Mouse (Mus musculus): ENCODE results near the gene Cntn6. TPM values are rescaled to one million over a fixed set of nuclear protein-coding genes. Genes with fewer than 3 reads are reported as not detected.

The Cntn6 gene
- 0.15 and 0.18 TPM in 2 replicates for polyA plus RNA-seq (2015; fragmentation: Nextera tagmentation; extraction: Ambion mirVana)

DNA sequence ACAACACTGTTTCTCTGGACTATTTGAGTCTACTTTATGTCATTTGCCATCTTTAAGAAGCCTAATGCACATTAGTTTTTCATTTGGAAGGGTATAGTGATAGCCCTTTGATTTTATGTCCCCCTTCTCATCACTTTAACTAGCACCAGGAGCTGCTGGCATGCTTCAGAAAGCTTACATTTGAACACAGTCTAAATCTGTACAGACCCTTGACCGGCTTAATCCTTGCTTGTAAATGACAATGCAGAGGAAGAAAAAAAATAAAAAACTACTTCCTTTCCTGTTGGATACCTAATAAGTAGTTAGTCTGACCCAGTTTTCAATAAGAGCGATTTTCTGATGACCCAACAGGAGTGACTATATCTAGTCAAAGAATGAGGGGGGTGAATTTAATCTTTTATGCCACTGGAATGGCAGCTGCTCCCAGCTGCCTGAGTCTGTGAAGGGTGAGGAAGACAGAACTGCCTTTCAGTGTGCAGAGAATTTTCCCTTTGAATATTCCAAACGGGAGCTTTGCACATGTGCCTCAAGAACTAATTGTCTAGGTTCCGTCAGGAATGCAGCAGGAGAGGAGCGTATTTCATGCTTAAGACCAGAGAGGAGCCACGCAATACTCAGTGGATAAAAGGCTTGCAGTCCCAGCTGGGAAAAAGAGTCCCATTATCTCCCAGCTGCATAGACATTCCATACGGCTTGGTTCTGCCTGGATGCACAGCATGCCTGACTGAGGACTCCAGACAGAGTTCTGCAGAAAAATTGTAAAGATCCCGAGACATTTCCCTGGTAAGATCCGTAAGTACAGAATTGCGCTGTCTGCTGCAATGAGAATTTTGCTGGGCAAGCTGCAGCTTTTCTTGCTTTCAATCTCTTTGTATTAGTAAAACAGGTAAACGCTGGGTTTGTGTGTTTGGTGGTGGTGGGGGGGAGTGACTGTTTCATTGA, at the start of gene Cntn6:
Gene Cntn6, plus strand, starts transcription at position 301 of the 942 bp plus-strand sequence.
- no peak within 1 kb of the TSS for H3K9ac ChIP-seq (ENCODE audit: low read length)
- H3K9me3 ChIP-seq (ENCODE audit: control insufficient read depth, low read length): no peaks in the 10 kb centered on the region
- 0 out of 2 replicates have a peak within 1 kb of the TSS, but pooled peaks have one; percentile 6 for H3K4me3 ChIP-seq (ENCODE audit: low read length)
- no peaks in the 10 kb centered on the region for H3K36me3 ChIP-seq (ENCODE audit: control insufficient read depth, insufficient read depth, low read length)
- no peaks in the 10 kb centered on the region for H3K27me3 ChIP-seq (ENCODE audit: control insufficient read depth, insufficient read depth, low read depth, low read length)
- 65% methylated on average over 11 of the region's 11 CpGs for WGBS
- H3K27ac ChIP-seq (ENCODE audit: low read length): no peak within 1 kb of the TSS
- no peaks in the 10 kb centered on the region for H3K4me1 ChIP-seq (replicated peaks; ENCODE audit: control insufficient read depth, insufficient read depth, low read length)
- 0 out of 2 replicates have a peak within 1 kb of the TSS, but pooled peaks have one; percentile 4 for H3K4me2 ChIP-seq (ENCODE audit: low read depth, low read length)
- ATAC-seq (ENCODE audit: low read depth): no peak

DNA sequence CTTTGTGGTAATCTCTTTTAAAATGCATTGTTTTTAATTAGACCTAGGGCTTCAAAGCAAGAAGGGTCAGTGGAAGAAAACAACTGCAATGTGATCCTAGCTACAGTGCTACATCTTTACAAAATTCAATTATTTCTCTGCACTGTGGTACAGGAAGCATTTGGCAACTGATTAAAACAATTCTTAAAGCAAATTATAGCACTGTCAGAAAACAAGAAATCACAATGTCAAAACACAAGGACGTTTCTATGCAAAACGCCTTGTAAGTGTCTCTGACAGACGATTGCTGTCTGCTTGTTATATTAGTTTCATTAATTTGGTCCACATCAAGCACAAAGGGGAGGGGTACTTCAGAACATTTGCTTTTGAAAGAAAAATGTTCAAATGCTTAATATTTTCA, 48.9 kb upstream of the Cntn6 start:
- Histone ChIP-seq H3K9me3 (ENCODE audit: control insufficient read depth, low read length) (no peaks in the 10 kb centered on the region), H3K9ac (ENCODE audit: low read length) (no peak overlapping the region), H3K27me3 (ENCODE audit: control insufficient read depth, insufficient read depth, low read depth, low read length) (no peaks in the 10 kb centered on the region), H3K4me2 (ENCODE audit: low read depth, low read length) (no peak overlapping the region), H3K36me3 (ENCODE audit: control insufficient read depth, insufficient read depth, low read length) (no peaks in the 10 kb centered on the region), H3K27ac (ENCODE audit: low read length) (no peak overlapping the region), H3K4me1 (replicated peaks; ENCODE audit: control insufficient read depth, insufficient read depth, low read length) (no peaks in the 10 kb centered on the region), H3K4me3 (ENCODE audit: low read length) (no peak overlapping the region)
- 47% methylated on average over 3 of the region's 3 CpGs for WGBS
- ATAC-seq (ENCODE audit: low read depth): no peak

DNA sequence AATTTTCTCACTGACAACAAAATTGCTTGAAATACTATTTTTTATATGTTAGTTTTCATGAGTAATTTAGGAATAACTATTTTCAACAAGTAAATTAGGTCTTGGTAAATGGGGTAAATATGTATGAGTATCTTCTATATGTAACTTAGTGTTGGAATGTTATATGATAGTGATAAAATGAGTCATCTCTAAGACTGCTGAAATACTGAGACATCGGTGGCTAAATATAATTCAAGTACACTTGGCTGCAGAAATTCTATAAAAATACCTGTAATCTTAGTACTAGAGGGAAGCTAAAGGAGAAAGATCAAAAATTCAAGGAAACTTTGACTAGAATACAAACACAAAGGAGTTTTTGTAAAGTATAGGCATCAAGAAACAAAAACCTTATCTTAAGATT, 21.9 kb upstream of the Cntn6 start:
- Histone ChIP-seq H3K9me3 (ENCODE audit: control insufficient read depth, low read length) (no peaks in the 10 kb centered on the region), H3K4me3 (ENCODE audit: low read length) (no peak overlapping the region), H3K27ac (ENCODE audit: low read length) (no peak overlapping the region), H3K27me3 (ENCODE audit: control insufficient read depth, insufficient read depth, low read depth, low read length) (no peaks in the 10 kb centered on the region), H3K9ac (ENCODE audit: low read length) (no peak overlapping the region), H3K4me1 (replicated peaks; ENCODE audit: control insufficient read depth, insufficient read depth, low read length) (no peaks in the 10 kb centered on the region), H3K4me2 (ENCODE audit: low read depth, low read length) (no peak overlapping the region), H3K36me3 (ENCODE audit: control insufficient read depth, insufficient read depth, low read length) (no peaks in the 10 kb centered on the region)
- ATAC-seq (ENCODE audit: low read depth): no peak
- WGBS: 75% methylated on average over 1 of the region's 1 CpGs

DNA sequence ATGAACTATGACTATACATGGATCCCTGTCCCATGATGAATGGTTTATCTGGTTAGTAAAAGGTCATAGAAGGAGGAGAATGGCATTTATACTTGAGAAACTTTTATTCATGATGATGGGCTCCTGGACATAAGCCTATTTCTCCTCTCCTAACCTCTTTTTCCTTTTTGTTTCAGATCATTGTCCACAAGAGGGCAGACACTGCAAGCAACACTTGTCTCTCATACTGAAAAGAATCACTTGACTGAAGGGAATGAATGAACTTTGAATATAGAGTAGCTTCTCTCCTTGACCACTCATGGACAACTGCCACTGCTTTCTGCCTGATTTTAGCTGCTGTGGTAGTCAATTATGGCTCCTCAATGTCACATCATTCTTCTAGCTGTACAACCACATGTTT, 13.3 kb upstream of the Cntn6 start:
- H3K4me3 ChIP-seq (ENCODE audit: low read length): no peak overlapping the region
- no peaks in the 10 kb centered on the region for H3K4me1 ChIP-seq (replicated peaks; ENCODE audit: control insufficient read depth, insufficient read depth, low read length)
- no peak overlapping the region for H3K27ac ChIP-seq (ENCODE audit: low read length)
- H3K27me3 ChIP-seq (ENCODE audit: control insufficient read depth, insufficient read depth, low read depth, low read length): no peaks in the 10 kb centered on the region
- no peaks in the 10 kb centered on the region for H3K36me3 ChIP-seq (ENCODE audit: control insufficient read depth, insufficient read depth, low read length)
- H3K4me2 ChIP-seq (ENCODE audit: low read depth, low read length): no peak overlapping the region
- H3K9ac ChIP-seq (ENCODE audit: low read length): no peak overlapping the region
- ATAC-seq (ENCODE audit: low read depth): no peak
- H3K9me3 ChIP-seq (ENCODE audit: control insufficient read depth, low read length): no peaks in the 10 kb centered on the region

DNA sequence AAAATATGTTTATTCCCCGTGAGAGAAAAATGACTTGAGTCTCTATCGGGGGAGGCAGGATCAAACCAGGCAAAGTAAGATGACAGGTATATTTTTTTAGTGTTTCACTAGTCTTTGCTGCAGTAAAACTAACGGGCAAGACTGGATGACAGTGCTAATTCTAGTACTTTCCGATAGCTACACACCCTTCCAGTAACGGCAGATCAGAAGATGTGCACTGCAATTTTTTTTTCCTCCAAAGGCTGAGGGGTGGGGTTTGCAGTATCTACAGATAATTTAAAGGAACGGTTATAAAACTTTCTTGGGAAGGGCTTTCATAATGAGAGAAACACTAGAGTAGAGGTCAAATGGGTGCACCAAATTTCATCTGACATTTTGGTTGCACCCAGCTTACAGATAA, 869 bp downstream of the Cntn6 start:
- H3K36me3 ChIP-seq (ENCODE audit: control insufficient read depth, insufficient read depth, low read length): no peaks in the 10 kb centered on the region
- no peak overlapping the region for H3K4me3 ChIP-seq (ENCODE audit: low read length)
- no peaks in the 10 kb centered on the region for H3K4me1 ChIP-seq (replicated peaks; ENCODE audit: control insufficient read depth, insufficient read depth, low read length)
- no peak overlapping the region for H3K4me2 ChIP-seq (ENCODE audit: low read depth, low read length)
- 63% methylated on average over 6 of the region's 6 CpGs for WGBS
- no peaks in the 10 kb centered on the region for H3K9me3 ChIP-seq (ENCODE audit: control insufficient read depth, low read length)
- no peak for ATAC-seq (ENCODE audit: low read depth)
- H3K27ac ChIP-seq (ENCODE audit: low read length): no peak overlapping the region
- no peaks in the 10 kb centered on the region for H3K27me3 ChIP-seq (ENCODE audit: control insufficient read depth, insufficient read depth, low read depth, low read length)
- H3K9ac ChIP-seq (ENCODE audit: low read length): no peak overlapping the region

DNA sequence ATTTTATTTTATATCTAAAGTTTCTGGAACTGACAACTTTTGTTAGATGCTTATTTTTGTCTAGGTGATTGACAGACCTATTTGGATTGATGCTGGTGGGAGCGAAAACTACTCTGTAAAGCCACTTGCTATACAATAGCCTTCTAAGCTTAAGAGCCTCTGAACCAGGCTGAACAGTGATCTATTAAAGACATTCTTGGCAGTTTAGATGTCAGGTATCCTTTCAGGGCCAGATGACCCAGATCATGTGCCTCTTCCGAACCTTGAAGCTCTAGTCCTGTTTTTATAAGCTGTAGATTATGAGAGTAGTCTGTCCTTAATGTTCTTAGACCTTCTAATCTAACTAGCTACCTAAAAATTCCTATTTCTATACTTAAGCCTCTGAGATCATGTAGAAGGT, 3.2 kb downstream of the Cntn6 start:
- Histone ChIP-seq H3K27ac (ENCODE audit: low read length) (no peak overlapping the region), H3K4me1 (replicated peaks; ENCODE audit: control insufficient read depth, insufficient read depth, low read length) (no peaks in the 10 kb centered on the region), H3K4me2 (ENCODE audit: low read depth, low read length) (no peak overlapping the region), H3K27me3 (ENCODE audit: control insufficient read depth, insufficient read depth, low read depth, low read length) (no peaks in the 10 kb centered on the region), H3K9me3 (ENCODE audit: control insufficient read depth, low read length) (no peaks in the 10 kb centered on the region), H3K36me3 (ENCODE audit: control insufficient read depth, insufficient read depth, low read length) (no peaks in the 10 kb centered on the region), H3K4me3 (ENCODE audit: low read length) (no peak overlapping the region), H3K9ac (ENCODE audit: low read length) (no peak overlapping the region)
- no peak for ATAC-seq (ENCODE audit: low read depth)
- 77% methylated on average over 2 of the region's 2 CpGs for WGBS

DNA sequence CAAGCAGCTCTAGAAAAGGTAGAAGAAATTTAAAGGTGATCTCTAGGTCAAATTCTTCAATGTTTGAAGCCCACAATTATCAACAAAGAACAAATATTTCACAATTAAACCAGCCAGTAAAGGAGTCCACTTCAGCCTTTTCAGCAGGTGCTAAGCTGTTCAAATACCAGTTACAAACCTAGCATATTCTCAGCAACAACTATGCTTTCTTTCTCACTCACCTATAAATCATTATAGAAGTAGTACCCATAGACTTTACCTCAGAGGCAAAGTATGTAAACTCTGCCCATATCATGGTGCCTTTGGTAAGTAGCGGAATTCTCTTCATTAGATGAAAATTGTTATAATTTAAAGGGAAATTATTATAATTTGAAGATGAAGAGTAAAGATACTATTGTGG, 71.4 kb downstream of the Cntn6 start:
- Histone ChIP-seq H3K27ac (ENCODE audit: low read length) (no peak overlapping the region), H3K9me3 (ENCODE audit: control insufficient read depth, low read length) (no peaks in the 10 kb centered on the region), H3K4me1 (replicated peaks; ENCODE audit: control insufficient read depth, insufficient read depth, low read length) (no peaks in the 10 kb centered on the region), H3K36me3 (ENCODE audit: control insufficient read depth, insufficient read depth, low read length) (no peaks in the 10 kb centered on the region), H3K4me3 (ENCODE audit: low read length) (no peak overlapping the region), H3K27me3 (ENCODE audit: control insufficient read depth, insufficient read depth, low read depth, low read length) (no peaks in the 10 kb centered on the region), H3K4me2 (ENCODE audit: low read depth, low read length) (no peak overlapping the region), H3K9ac (ENCODE audit: low read length) (no peak overlapping the region)
- ATAC-seq (ENCODE audit: low read depth): peak; percentile 54; the same call in 1 of the 2 replicates
- 71% methylated on average over 1 of the region's 1 CpGs for WGBS

DNA sequence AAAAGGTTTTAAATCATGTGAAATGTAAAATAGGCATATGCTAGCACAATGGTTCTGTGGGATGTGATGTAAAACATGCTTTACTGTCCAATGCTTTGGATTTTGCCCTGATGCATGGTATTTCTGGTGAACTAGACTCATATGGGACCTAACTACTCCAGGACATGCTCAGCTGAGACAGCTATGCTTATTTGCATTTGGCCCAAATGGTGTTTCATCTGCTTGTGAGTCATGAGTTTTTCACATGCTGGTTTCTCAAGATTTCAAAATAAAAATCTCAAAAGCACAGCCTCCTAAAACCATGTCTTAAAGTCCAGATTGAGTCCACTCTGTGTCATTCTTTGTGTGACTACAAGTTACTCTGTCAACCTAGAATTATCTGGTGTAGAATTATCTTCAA, 77.0 kb downstream of the Cntn6 start:
- H3K9ac ChIP-seq (ENCODE audit: low read length): no peak overlapping the region
- H3K4me2 ChIP-seq (ENCODE audit: low read depth, low read length): no peak overlapping the region
- ATAC-seq (ENCODE audit: low read depth): no peak
- no peaks in the 10 kb centered on the region for H3K4me1 ChIP-seq (replicated peaks; ENCODE audit: control insufficient read depth, insufficient read depth, low read length)
- H3K27ac ChIP-seq (ENCODE audit: low read length): no peak overlapping the region
- no peaks in the 10 kb centered on the region for H3K9me3 ChIP-seq (ENCODE audit: control insufficient read depth, low read length)
- no peaks in the 10 kb centered on the region for H3K36me3 ChIP-seq (ENCODE audit: control insufficient read depth, insufficient read depth, low read length)
- H3K4me3 ChIP-seq (ENCODE audit: low read length): no peak overlapping the region
- H3K27me3 ChIP-seq (ENCODE audit: control insufficient read depth, insufficient read depth, low read depth, low read length): no peaks in the 10 kb centered on the region

DNA sequence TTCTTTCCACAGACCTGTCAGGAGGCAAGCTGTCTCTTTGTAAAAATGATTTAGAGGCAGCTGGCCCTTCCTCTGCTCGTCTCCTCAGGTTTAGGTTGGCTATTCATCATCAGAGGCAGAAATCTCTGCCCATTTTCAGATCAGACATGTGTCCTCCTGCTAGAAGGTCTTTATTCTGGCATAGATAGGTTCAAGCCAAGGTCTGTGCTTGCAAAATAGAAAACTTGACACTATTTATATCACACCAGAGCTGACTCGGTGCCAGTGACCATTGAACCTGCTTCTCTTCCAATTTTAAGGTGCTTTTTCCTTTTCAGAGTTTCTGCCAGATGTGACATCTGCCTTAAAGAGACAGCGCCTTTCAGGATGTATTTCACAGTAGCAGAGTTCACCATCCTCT, 95.4 kb downstream of the Cntn6 start:
- no peak for ATAC-seq (ENCODE audit: low read depth)
- H3K27me3 ChIP-seq (ENCODE audit: control insufficient read depth, insufficient read depth, low read depth, low read length): no peaks in the 10 kb centered on the region
- H3K4me3 ChIP-seq (ENCODE audit: low read length): no peak overlapping the region
- 52% methylated on average over 3 of the region's 3 CpGs for WGBS
- H3K4me1 ChIP-seq (replicated peaks; ENCODE audit: control insufficient read depth, insufficient read depth, low read length): no peaks in the 10 kb centered on the region
- no peak overlapping the region for H3K27ac ChIP-seq (ENCODE audit: low read length)
- no peak overlapping the region for H3K9ac ChIP-seq (ENCODE audit: low read length)
- H3K4me2 ChIP-seq (ENCODE audit: low read depth, low read length): no peak overlapping the region
- no peaks in the 10 kb centered on the region for H3K36me3 ChIP-seq (ENCODE audit: control insufficient read depth, insufficient read depth, low read length)
- no peaks in the 10 kb centered on the region for H3K9me3 ChIP-seq (ENCODE audit: control insufficient read depth, low read length)

Data from lung, embryonic 16.5 days (tissue).